Mouse (Mus musculus) right cerebral cortex, adult 18-20 months (tissue): ENCODE data around the gene Rit1.
"Not testable (repeated sequence)": the region's sequence is repeated elsewhere in the genome, so short reads cannot be mapped to it uniquely, and the experiment has no call there.

Experiments used
- DNase-seq: peaks from one replicate; pipeline ENCODE4 v3.0.0; 2022; ENCODE audit warnings: mixed read lengths

Rit1 gene

GRCm38 (mm10) chr3:88716399-88717197 lies at the start of gene Rit1:
Gene Rit1, plus strand, starts transcription at chr3:88716838.
- peak; percentile 78 for DNase-seq

GRCm38 (mm10) chr3:88677399-88677798 lies 39.2 kb upstream of the Rit1 start:
- DNase-seq: peak; percentile 46

- DNase-seq: no peak
Observed at GRCm38 (mm10) chr3:88683814-88684213, 32.8 kb upstream of the Rit1 start.

GRCm38 (mm10) chr3:88684236-88684979 lies 32.2 kb upstream of the Rit1 start:
- DNase-seq: no peak

GRCm38 (mm10) chr3:88684980-88685941 lies 31.4 kb upstream of the Rit1 start, which contains the start of gene Khdc4:
Gene Khdc4, plus strand, starts transcription at chr3:88685803.
- DNase-seq: peak; percentile 99

GRCm38 (mm10) chr3:88685958-88686451 lies 30.6 kb upstream of the Rit1 start:
- peak; percentile 59 for DNase-seq

GRCm38 (mm10) chr3:88686734-88687611 lies 29.7 kb upstream of the Rit1 start:
- no peak for DNase-seq

- no peak for DNase-seq
Observed at GRCm38 (mm10) chr3:88689079-88689478, 27.6 kb upstream of the Rit1 start.

GRCm38 (mm10) chr3:88695545-88695944 lies 21.1 kb upstream of the Rit1 start:
- DNase-seq: no peak

GRCm38 (mm10) chr3:88698051-88698450 lies 18.6 kb upstream of the Rit1 start:
- no peak for DNase-seq

GRCm38 (mm10) chr3:88698834-88699233 lies 17.8 kb upstream of the Rit1 start:
- no peak for DNase-seq

- no peak for DNase-seq
Observed at GRCm38 (mm10) chr3:88700247-88700646, 16.4 kb upstream of the Rit1 start.

- no peak for DNase-seq
Observed at GRCm38 (mm10) chr3:88701222-88701621, 15.4 kb upstream of the Rit1 start.

GRCm38 (mm10) chr3:88713709-88714108 lies 2.9 kb upstream of the Rit1 start:
- DNase-seq: no peak

GRCm38 (mm10) chr3:88714725-88715124 lies 1.9 kb upstream of the Rit1 start:
- DNase-seq: no peak

GRCm38 (mm10) chr3:88715716-88716115 lies 922 bp upstream of the Rit1 start:
- not testable (repeated sequence) for DNase-seq

GRCm38 (mm10) chr3:88717198-88717798 lies 660 bp downstream of the Rit1 start:
- DNase-seq: peak; percentile 32

GRCm38 (mm10) chr3:88717831-88718230 lies 1.2 kb downstream of the Rit1 start:
- DNase-seq: no peak

GRCm38 (mm10) chr3:88719098-88719497 lies 2.5 kb downstream of the Rit1 start:
- DNase-seq: no peak

- no peak for DNase-seq
Observed at GRCm38 (mm10) chr3:88736556-88736955, 19.9 kb downstream of the Rit1 start.

- DNase-seq: no peak
Observed at GRCm38 (mm10) chr3:88738641-88739040, 22.0 kb downstream of the Rit1 start.
